Mouse (Mus musculus) urinary bladder, postnatal 4 days (tissue): ENCODE results near the gene Tbc1d16.
A peak's percentile ranks its signal among the peaks of the same experiment; 100 is the strongest.
"Not testable (repeated sequence)": the region's sequence is repeated elsewhere in the genome, so short reads cannot be mapped to it uniquely, and the experiment has no call there.

Experiments
- DNase-seq, 2 experiments: peaks; one replicate each; pipeline ENCODE4 v3.0.0; 2021 to 2022; ENCODE audit warnings: low spot score in 2 of 2

Gene Tbc1d16

DNA sequence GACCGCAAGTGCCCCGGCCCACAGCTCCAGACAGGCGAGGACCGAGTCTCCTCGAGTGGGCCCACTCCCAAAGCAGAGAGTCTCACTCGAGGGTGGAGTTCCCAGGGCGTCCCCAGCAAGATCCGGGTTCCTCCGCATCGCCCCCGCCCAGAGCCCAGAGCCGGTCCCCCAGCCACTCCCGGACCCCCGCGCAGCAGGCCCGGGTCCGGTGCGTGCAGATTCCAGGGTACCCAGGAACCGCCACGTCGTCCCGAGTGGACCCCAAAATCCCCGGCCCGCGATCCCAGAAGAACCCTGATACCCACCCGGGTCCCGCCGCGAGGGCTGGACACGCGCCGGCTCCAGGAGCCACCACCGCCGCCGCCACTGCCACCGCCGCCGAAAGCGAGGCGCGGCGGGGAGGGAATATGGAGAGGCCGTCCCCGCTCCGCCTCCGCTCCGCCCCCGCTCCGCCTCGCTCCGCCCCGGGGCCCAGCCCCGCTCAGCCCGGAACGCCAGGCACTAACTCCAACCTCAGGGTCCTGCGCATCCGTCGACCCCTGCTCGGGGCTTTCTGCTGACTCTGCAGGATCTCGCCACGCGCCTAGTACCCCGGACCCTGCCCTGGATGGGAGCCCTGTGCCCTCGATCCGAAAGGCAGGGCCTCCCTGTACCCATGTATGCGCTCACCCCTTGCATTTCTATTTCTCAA, at the start of gene Tbc1d16, which contains the start of gene Ccdc40:
Gene Tbc1d16, minus strand, starts transcription at position 409 of the 691 bp plus-strand sequence.
Gene Ccdc40, plus strand, starts transcription at position 482 of the 691 bp plus-strand sequence.
- peak; percentile 64 to 70 for DNase-seq

DNA sequence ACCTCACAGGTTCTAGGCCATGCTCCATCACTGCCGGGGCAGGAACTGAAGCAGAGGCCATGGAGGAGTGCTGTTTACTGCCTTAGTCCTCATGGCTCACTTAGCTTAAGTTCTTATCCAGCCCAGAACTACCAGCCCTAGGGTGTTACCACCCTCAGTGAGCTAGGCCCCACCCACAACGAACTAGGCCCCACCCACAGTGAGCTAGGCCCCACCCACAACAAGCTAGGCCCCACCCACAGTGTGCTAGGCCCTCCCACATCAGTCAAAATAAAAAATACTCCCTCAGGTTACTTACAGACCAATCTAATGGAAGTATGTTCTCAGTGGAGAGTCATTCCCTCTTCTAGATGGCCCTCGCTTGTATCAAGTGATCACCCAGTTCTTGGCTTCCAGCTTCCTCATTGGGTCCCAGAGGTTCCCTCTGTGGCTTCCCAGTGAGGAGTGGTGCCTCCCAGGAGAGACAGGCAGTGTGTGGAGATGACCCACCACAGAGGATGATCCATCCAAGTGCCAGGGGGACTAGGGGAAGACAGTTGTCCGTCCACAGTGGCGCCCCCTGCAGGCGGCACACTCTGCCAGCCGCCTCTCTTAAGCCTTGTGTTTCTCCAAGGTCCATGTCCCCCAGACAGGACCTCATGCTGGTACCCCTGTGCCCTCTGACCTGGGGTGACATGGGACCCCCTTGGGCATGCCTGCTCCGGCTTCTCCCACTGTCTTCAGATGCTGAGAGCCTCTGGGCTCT, 45.1 kb upstream of the Tbc1d16 start:
- no peak for DNase-seq

DNA sequence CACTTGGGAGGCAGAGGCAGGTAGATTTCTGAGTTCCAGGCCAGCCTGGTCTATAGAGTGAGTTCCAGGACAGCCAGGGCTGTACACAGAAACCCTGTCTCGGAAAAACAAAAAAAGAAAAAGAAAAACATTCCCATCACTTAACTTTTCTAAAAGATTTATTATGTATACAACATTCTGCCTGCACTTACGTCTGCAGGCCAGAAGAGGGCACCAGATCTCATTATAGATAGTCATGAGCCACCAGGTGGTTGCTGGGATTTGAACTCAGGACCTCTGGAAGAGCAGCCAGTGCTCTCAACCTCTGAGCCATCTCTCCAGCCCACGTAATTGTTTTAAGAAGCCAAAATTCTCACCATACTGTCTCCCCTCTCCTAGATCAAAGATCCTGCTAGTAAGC, 44.2 kb upstream of the Tbc1d16 start:
- not testable (repeated sequence) for DNase-seq

DNA sequence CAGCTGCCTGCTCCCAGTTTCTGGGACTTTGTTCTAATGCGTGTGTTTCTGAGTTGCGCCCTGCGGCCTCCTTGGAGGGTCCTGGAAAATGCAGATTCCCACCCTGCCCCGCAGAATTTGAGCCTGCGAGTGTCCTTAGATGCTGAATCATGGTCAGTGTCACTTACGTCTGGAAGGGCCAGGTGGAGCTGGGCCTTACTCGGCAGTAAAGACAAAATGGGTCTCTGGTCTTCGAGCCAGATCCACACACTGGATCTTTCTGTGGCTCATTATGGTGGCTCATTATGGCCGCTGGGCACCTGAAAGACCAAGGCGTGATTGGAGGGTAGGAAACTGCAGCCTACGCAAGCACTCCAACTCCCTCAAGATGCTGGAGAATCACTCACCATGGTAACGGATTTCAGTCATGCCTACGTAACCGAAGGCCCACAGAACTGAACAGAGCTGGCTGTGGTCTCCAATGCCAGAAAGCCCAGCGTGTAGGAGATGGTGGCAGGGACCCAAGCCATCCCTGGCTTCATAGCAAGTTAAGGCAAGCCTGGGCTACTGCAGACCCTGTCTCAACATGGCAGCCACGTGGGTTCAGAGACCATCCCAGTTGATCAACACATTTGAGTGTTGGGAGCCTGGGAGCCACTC, 40.4 kb upstream of the Tbc1d16 start:
- DNase-seq: no peak

DNA sequence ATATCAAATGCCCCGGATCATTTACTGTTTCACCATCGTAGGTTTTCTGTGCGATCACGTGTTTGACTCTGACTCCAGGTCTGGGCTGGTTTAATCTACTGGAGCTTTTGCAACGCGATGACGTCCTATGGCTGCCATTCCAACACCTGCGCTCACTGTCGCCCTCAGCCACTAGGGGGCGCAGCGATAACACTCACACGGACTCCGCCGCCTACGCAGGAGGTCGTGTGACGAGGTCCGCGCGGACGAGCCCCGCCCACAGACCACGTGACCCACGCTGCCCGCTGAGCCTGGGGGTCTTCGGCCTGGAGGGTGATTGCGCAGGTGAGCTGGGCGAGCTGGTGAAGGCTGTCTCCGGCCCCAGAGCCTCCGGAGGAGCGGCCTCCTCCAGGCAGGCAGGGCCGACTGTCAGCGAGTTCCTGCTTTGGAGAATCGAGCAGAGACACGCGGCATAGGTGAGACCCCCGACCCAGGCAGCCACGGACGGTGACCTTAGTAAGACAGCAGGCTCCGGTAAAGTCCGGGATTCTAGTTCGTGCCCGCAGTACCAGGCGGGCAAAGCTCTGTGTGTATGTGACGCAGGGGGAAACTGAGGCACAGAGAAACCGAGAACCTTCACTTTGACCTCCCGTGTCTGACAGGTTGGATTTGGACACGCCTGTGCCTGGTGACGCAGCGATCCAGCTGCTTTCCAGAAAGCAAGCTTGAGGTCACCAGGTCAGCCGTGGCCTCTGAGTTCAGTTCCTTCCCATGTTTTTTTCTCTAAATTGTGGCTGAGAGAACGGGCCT, 39.7 kb upstream of the Tbc1d16 start, which contains the start of gene Gaa:
Gene Gaa, plus strand, starts transcription at position 120 of the 789 bp plus-strand sequence.
- DNase-seq: peak; percentile 87 to 96

DNA sequence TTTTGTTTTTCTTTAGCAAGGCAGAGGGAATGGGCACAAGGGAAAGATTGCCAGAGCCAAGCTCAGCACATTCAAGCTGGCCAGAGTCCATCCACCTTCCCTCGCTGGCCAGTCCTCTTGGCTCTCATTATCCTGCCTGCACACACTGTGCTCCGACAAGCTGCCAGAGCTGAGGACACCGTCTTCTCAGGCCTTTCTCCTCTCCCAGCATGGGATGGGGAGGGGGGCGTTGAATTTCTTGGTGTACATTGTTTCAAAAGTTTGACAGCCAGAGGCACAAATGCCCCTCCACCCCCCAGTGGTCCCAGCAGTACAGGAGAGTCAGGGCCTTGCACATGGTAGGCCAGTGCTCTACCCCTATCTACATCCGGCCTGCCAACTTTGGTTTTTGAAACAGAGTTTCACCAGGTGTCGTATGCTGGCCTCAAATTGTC, 39.0 kb upstream of the Tbc1d16 start:
- peak in 1 of 2 experiments; percentile 65 for DNase-seq

DNA sequence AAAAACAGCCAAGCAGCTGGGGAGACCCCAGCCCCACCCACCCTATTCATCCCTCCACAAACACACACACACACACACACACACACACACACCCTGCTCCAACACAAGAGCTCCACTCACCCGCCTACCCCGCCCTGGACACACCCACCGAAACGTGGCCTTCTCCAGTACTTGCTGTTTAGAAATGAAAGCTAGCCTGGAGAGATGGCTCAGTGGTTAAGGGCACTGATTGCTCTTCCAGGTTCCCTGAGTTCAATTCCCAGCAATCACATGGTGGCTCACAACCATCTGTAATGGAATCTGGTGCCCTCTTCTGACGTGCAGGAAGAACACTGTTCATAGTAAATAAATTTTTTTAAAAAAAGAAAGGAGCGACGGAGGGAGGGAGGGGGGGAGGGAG, 37.5 kb upstream of the Tbc1d16 start:
- DNase-seq: no peak

DNA sequence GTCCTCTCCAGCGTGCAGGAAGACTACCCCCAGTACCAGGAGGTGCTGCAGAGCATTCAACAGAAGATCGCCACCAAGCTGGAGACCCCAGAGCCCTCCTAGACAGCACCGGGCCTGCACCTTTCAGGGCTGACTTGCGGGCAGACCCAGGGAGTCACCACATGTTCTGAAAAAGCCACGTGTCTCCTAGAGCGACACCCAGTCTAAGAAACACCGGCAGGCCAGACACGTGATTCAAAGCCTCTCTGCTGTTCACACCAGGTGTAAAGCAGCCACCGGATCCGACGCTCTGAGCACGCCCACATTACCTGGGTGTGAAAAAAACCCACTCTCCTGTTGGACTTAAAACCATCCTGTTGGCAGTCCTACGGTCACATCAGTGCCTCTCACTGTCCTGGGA, 36.1 kb upstream of the Tbc1d16 start:
- DNase-seq: no peak

DNA sequence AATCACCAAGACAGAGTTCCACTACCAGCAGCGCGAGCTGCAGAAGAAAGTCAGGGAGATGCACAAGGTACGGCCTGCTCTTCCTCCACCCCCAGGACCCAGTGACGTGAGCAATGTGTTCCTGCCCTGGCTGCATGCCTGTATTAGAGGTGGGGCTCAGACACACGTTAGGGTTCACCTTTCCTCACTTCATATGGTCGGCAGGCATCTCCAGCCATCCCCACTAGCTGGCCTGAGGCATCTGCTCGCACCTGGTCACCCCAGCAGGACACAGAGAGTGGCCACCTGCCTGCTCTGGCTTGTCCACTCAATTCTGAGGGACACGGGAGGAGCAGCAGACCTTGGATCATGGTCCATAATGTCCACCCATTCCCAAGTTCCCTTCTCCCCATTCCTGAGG, 31.7 kb upstream of the Tbc1d16 start:
- DNase-seq: no peak

DNA sequence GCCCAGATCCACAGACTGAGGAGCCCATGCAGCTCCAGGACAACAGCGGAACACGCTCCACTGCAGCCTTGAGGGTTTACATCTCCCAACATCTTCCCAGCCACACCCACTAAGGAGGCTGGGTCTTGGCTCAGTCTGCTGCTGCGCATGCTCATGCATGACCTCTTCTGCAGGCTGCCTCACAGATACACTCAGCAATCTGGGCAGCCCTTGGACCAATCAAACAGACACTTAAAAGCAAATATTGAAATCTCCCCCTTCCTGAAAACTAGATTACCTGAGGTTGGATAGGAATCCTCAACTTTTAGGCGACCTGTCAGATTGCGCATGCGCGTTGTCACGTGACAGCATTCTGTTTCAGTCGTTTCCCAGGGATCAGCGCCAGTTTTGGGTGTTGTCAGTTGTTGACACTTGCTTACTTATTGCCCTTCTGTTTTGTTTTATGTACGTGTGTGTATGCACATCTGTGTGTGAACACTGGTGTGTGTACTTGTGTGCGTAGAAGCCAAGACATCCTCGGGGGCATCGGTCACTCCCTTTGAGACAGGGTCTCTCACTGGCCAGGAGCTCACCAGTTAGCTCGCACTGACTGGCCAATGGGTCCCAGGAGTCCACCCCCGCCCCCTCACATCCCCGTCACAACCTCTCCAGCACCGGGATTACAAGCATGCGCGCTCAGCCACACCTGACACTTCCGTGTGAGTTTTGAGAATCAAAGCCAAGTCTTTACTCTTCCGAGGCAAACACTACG, 30.4 kb upstream of the Tbc1d16 start:
- DNase-seq: peak in 1 of 2 experiments; percentile 62

DNA sequence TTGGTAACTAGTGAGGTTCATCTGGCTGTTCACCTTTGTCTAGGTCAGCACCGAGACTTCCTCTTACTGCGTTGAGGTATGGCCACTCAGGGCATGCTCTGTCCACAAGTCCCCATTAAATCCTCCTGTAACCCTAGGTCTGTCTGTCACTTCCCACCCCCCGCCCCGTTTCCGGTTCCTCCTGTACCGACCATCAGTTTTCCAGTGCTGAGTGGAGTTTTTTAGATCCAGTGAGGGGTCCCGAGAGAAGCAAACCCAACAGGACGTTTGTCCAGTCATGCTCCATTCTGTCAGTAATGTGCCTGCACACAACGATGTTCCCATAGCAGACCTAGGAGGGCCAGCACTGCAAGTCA, 29.9 kb upstream of the Tbc1d16 start:
- no peak for DNase-seq

DNA sequence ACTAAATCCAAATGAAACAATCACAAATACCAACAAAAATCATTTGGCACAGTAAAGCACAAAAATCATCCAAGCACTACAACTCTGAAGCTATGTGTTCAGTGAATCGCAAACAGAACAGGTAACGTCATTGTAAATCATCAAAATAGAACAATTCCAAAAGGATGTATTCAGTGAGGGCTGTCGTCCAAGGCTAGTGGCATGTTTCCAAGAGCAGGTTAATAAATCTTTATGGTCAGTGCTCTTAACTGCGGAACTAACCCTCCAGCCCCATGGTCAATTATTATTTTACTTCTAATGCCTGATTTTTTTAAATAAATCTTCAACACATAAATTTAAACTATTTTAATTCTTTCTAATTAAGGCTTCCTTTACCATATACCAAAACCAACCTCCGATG, 28.3 kb upstream of the Tbc1d16 start:
- not testable (repeated sequence) for DNase-seq

DNA sequence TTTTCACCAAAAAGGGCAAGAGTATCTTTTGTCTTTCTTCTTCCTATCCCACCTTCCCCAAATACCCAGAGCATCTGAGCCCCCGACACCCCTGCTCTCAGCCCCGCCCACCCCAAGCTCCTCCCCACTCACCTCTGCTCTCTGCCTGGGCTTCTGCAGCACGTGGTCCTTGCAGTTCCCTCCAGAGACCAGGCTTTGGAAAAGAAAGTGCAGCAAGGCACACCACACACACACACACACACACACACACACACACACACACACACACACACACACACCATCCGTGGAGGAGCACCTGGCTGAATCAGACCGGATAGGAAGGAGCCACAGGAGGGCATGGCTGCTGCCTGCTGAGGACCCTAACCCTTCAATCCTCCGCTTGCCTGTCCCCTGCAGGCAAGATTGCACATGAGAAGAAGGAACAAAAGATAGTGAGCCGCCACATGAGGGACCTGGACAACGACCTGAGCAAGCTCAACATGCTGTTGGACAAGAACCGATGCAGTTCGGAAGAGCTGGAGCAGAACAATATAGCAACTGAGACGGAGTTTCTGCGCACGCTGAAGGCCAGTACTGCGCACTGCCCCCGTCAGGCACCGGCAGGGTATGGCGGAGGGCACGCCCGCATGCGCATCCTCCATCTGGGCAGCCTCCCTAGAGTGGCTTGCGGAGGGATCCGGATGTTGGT, 24.7 kb upstream of the Tbc1d16 start:
- no peak for DNase-seq

DNA sequence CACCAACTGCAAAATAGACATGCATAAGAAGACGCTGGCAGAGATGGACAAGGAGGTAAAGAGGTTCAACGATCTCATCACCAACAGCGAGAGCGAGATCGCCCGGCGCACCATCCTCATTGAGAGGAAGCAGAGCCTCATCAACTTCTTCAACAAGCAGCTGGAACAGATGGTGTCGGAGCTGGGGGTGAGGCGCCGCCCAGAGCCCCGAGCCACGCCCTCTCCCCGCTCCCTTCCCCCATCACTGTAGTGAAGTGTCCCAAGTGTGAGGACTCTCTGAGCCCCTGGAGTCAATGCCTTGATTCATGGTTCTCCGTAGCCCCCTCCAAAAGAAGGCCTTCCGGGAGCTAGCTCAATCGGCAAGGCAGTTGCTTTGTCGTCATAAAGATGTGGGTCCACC, 22.7 kb upstream of the Tbc1d16 start:
- DNase-seq: no peak

DNA sequence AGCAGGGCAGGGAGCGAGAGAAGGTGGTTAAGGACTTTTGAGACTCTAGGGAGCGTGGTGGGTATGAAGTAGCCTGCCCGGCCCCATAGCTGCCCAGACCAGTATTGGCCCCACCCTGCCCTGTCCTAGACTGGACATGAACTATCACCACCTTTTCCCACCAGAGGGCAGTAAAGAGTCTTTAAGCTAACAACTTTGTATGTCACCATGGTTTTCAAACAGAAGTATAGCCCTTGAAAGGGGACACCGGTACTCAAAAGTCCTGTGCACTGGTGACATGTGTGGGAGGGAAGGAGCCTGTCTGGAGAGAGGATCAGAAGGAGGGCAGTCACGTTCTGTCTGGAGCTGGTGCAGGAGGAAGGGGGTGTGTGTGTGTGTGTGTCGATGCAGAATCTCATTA, 20.7 kb upstream of the Tbc1d16 start:
- DNase-seq: no peak

DNA sequence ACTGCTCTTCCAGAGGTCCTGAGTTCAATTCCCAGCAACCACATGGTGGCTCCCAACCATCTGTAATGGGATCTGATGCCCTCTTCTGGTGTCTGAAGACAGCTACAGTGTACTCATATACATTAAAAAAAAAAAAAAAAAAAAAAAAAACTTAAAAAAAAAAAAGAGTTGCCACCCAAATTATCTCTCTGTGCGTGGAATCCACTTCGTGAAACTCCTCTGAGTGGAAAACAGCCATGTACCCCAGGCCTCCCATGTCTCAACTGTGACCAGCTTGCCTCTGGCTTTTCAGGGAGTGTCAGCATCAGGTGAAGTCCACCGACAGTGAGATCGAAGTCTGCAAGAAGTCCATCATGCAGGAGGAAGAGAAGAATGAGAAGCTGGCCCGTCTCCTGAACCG, 17.2 kb upstream of the Tbc1d16 start:
- DNase-seq: not testable (repeated sequence)

DNA sequence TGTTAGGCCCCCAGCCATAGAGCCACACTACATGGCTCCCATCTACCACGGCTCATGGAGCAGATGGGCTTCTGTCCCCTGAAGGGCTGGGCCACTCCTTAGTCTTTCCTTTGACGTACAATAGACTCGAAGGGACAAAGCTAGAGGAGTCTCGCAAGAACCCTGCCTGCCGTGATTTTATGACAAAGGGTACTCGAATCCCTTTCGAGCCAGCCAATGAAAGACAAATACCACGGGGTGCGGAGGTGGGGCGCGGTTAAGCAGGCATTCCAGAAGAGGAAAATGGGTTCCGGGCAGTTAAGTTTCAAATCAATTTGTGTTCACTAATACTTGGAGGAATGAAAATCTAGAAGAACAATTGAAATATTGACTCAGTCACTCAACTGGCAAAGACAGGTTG, 11.2 kb upstream of the Tbc1d16 start:
- no peak for DNase-seq

DNA sequence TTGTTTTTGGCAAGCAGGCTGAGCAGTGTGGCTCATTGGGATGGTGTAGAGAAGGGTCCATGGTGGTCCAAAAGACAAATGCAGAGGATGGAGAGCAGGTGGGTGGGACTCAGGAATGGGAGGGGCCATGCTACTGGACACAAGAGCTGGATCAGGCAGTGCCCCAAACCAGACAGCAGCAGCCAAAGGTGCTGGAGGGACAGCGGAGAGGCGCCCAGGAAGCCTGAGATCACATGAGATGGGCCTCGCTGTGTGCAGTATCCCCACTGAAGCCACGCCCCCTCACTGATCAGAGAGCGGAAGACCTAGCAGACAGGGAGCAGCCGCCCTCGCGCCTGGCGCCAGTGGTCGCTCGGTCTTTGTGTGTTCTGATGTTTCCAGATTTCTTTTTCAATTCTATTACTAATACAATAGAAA, 10.0 kb upstream of the Tbc1d16 start:
- no peak for DNase-seq

DNA sequence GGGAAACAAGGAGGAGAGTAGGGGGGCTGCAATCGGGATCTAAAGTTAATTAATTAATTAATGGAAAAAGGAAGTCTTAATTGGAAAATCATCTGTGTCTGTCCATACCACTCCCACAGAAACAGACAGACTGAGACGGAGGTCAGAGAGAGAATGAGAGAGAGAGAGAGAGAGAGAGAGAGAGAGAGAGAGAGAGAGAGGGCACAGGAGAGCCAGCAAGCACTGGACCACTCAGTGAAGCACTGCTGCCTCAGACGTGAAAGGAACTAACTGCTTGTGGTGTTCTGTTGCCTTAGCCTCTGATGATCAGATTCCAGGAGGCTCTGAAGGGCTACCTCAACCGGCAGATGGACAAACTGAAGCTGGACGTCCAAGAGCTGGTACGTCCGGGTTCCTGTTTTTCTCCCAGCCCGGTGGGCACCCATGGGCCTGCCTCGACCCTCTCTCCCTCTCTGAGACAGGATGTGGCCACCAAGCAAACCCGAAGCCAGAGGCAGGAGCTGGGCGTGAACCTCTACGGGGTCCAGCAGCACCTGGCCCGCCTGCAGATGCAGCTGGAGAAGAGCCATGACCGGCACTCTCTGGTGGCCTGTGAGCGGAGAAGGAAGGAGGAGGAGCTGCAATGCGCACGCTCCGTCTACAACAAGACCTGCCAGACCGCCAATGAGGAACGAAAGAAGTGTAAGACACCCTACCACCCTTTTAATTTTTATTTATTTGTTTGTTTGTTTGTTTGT, 9.4 kb upstream of the Tbc1d16 start:
- no peak for DNase-seq

DNA sequence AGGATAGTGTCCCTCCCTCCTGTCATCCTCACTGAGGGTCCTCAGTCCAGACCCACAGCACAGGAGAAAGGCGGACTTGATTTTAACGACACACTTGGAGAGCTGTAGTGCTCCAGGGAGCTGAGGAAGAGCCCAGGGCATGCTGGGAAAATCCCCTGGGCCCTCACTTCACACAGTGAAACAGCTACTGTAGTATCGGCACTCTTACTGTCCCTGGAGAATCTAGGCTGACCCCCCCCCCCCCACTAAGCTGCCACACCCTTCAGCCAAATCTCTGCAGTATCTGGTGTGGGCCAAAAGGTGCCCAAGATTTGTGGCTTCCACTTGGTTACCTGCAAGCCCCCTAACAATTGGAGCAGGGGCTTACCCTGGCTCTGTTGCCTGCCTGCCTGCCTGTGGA, 8.7 kb upstream of the Tbc1d16 start:
- DNase-seq: no peak
